Mouse (Mus musculus): ENCODE results near the gene Zfand6. TPM values are rescaled to one million over a fixed set of nuclear protein-coding genes. Genes with fewer than 3 reads are reported as not detected.

Zfand6 gene
- polyA plus RNA-seq, 1 experiment, result not detected

DNA sequence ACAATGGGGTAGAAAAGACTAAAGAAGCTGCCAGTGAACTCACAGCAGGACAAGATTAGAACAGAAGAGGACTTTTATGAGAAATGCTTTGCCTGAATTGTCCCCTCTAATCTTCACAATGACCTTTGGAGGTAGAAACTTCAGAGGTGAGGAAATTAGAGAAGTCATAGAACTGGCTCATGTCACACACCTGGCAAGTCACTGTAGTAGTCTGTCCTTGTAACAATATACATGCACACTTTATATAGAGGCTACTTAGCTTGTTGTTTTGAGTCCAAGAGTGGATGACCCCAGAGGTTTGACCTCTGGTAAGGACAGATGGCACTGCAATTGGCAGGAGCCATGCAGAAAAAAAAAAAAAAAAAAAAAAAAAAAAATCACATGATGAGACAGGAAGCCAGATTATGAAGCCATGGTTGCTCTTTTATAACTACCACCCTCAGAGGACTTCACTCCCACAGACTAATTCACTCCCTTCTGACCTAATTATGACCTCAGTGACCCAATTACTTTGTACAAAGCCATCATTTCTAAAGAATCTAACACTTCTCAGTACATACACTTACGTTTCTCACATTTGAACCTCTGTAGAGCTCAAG lies 20.1 kb downstream of the Zfand6 start:
- H3K4me1 ChIP-seq (ENCODE audit: control insufficient read depth, insufficient read depth, low read length), result no peaks in the 10 kb centered on the region
- TF ChIP-seq CTCF (IDR thresholded peaks at IDR 0.05; ENCODE audit: insufficient read depth, low read depth, low read length) (no peak), POLR2A (IDR thresholded peaks at IDR 0.05; ENCODE audit: insufficient read depth, low read depth, low read length) (no peak)
- WGBS, result 63% methylated on average over 1 of the region's 1 CpGs
- H3K27ac ChIP-seq (ENCODE audit: insufficient read depth, low read depth, low read length), result no peak overlapping the region
- H3K4me3 ChIP-seq (ENCODE audit: insufficient read depth, low read depth, low read length), result no peak overlapping the region

DNA sequence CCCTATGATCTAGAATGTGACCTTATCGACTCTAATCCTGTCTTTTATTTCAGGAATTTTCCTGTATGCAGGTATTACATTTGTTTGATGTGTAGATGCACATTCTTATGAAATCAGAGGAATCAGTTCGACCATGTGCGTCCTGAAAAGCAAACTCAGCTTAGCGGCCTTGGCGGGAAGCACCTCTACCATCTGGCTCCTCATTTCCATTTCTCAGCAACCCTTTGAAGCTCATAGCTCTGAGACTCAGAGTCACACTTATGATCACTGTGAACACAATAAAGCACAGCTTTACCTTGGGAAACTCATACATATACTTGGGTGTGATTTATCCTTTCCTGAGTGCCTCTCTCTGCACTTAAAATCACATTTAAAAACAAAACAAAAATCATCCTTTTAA lies 21.8 kb downstream of the Zfand6 start:
- no peak for TF ChIP-seq CTCF (IDR thresholded peaks at IDR 0.05; ENCODE audit: insufficient read depth, low read depth, low read length)
- no peak for TF ChIP-seq POLR2A (IDR thresholded peaks at IDR 0.05; ENCODE audit: insufficient read depth, low read depth, low read length)
- WGBS, result 84% methylated on average over 5 of the region's 5 CpGs
- no peaks in the 10 kb centered on the region for H3K4me1 ChIP-seq (ENCODE audit: control insufficient read depth, insufficient read depth, low read length)
- no peak overlapping the region for H3K4me3 ChIP-seq (ENCODE audit: insufficient read depth, low read depth, low read length)
- no peak overlapping the region for H3K27ac ChIP-seq (ENCODE audit: insufficient read depth, low read depth, low read length)

GRCm38 (mm10) chr7:84652740-84653139 lies 37.0 kb downstream of the Zfand6 start:
- no peaks in the 10 kb centered on the region for H3K4me1 ChIP-seq (ENCODE audit: control insufficient read depth, insufficient read depth, low read length)
- no peak overlapping the region for H3K27ac ChIP-seq (ENCODE audit: insufficient read depth, low read depth, low read length)
- no peak overlapping the region for H3K4me3 ChIP-seq (ENCODE audit: insufficient read depth, low read depth, low read length)
- TF ChIP-seq CTCF (IDR thresholded peaks at IDR 0.05; ENCODE audit: insufficient read depth, low read depth, low read length), result no peak
- TF ChIP-seq POLR2A (IDR thresholded peaks at IDR 0.05; ENCODE audit: insufficient read depth, low read depth, low read length), result no peak
- 83% methylated on average over 2 of the region's 2 CpGs for WGBS

GRCm38 (mm10) chr7:84651987-84652321 lies 37.8 kb downstream of the Zfand6 start:
- no peak for TF ChIP-seq CTCF (IDR thresholded peaks at IDR 0.05; ENCODE audit: insufficient read depth, low read depth, low read length)
- no peak for TF ChIP-seq POLR2A (IDR thresholded peaks at IDR 0.05; ENCODE audit: insufficient read depth, low read depth, low read length)
- no peaks in the 10 kb centered on the region for H3K4me1 ChIP-seq (ENCODE audit: control insufficient read depth, insufficient read depth, low read length)
- 57% methylated on average over 2 of the region's 2 CpGs for WGBS
- H3K4me3 ChIP-seq (ENCODE audit: insufficient read depth, low read depth, low read length), result no peak overlapping the region
- no peak overlapping the region for H3K27ac ChIP-seq (ENCODE audit: insufficient read depth, low read depth, low read length)

- TF ChIP-seq CTCF (IDR thresholded peaks at IDR 0.05; ENCODE audit: insufficient read depth, low read depth, low read length) (no peak), POLR2A (IDR thresholded peaks at IDR 0.05; ENCODE audit: insufficient read depth, low read depth, low read length) (no peak)
- Histone ChIP-seq H3K27ac (ENCODE audit: insufficient read depth, low read depth, low read length) (no peak overlapping the region), H3K4me3 (ENCODE audit: insufficient read depth, low read depth, low read length) (no peak overlapping the region), H3K4me1 (ENCODE audit: control insufficient read depth, insufficient read depth, low read length) (no peaks in the 10 kb centered on the region)
- WGBS, result 97% methylated on average over 4 of the region's 4 CpGs
Measured at GRCm38 (mm10) chr7:84651303-84651986, 38.3 kb downstream of the Zfand6 start.

DNA sequence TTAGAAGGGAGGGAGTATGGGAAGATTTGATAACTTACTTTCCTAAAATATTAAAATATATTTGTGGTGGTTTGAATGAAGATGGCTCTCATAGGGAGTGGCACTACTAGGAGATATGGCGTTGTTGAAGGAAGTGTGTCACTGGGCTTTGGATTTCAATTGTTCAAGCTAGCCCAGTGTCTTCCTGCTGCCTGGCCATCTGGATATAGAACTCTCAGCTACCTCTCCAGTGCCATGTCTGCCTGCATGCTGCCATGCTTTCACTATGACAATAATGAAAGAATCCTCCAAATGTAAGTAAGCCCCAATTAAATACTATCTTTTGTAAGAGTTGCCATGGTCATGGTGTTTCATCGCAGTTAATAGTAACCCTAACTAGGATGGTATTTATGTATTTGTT lies 40.7 kb downstream of the Zfand6 start:
- H3K27ac ChIP-seq (ENCODE audit: insufficient read depth, low read depth, low read length), result no peak overlapping the region
- WGBS, result 83% methylated on average over 2 of the region's 2 CpGs
- TF ChIP-seq CTCF (IDR thresholded peaks at IDR 0.05; ENCODE audit: insufficient read depth, low read depth, low read length) (no peak), POLR2A (IDR thresholded peaks at IDR 0.05; ENCODE audit: insufficient read depth, low read depth, low read length) (no peak)

DNA sequence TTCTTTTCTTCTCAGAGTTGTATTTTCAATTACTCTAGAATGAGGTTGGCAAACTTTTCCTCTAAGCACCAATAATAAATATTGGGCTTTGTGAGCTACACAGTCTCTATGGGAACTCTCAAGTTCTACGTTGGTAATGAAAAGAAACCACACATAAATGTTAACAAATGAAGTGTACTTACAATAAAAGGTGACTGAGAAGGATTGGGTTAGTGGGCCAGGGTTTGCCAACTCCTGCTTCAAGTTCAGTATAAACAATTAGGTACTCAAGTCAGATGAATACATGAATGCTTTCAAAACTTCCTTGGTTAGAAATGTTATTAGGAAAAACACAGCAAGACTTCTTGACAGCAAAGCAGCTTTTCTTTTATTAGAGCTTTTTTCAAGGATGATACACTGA lies 43.5 kb downstream of the Zfand6 start:
- H3K4me1 ChIP-seq (ENCODE audit: control insufficient read depth, insufficient read depth, low read length), result no peaks in the 10 kb centered on the region
- TF ChIP-seq CTCF (IDR thresholded peaks at IDR 0.05; ENCODE audit: insufficient read depth, low read depth, low read length) (no peak), POLR2A (IDR thresholded peaks at IDR 0.05; ENCODE audit: insufficient read depth, low read depth, low read length) (no peak)
- H3K4me3 ChIP-seq (ENCODE audit: insufficient read depth, low read depth, low read length), result no peak overlapping the region
- WGBS, result 53% methylated on average over 1 of the region's 1 CpGs
- H3K27ac ChIP-seq (ENCODE audit: insufficient read depth, low read depth, low read length), result no peak overlapping the region

More for the DNA sequence above, 40.7 kb downstream of the Zfand6 start:
- no peak overlapping the region for H3K4me3 ChIP-seq (ENCODE audit: insufficient read depth, low read depth, low read length)
- no peaks in the 10 kb centered on the region for H3K4me1 ChIP-seq (ENCODE audit: control insufficient read depth, insufficient read depth, low read length)

DNA sequence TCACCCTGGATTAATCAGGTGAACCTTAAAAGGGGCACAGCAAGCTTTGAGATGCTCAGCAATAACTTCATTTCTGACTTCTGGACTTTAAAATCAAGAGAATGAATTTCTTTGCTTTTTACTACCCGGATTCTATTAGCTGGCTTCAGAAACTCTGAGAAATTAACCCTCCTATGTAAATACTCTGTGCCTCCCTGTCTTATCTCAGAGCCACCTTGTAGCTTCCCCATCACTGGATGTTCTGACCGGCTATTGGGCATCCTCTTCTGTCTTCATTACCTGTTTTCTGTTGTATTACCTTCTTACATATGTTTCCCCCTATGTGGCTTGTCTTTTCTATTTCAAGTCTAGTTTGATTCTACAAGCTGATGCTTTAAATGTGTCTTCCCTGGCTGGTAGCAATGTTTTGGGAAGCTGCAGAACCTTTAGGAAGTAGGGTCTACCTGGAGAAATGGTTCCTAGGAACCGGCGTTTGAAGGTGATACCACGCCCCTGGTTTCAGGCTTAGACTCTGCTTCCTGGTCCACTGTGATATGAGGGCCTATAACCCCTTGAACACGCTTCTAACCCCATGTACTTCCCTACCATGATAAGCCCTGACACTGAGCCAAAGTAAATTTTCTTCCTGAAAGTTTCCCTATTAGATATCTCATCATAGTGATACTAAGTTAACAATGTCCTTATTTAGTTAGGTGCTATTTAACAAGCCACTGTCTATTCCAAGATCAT lies 46.3 kb downstream of the Zfand6 start:
- H3K4me1 ChIP-seq (ENCODE audit: control insufficient read depth, insufficient read depth, low read length), result no peaks in the 10 kb centered on the region
- 93% methylated on average over 6 of the region's 6 CpGs for WGBS
- no peak overlapping the region for H3K27ac ChIP-seq (ENCODE audit: insufficient read depth, low read depth, low read length)
- TF ChIP-seq POLR2A (IDR thresholded peaks at IDR 0.05; ENCODE audit: insufficient read depth, low read depth, low read length), result no peak
- TF ChIP-seq CTCF (IDR thresholded peaks at IDR 0.05; ENCODE audit: insufficient read depth, low read depth, low read length), result no peak
- H3K4me3 ChIP-seq (ENCODE audit: insufficient read depth, low read depth, low read length), result no peak overlapping the region
